Mouse (Mus musculus): Measurements from ENCODE around the gene Sdhb.

The Sdhb gene

DNA sequence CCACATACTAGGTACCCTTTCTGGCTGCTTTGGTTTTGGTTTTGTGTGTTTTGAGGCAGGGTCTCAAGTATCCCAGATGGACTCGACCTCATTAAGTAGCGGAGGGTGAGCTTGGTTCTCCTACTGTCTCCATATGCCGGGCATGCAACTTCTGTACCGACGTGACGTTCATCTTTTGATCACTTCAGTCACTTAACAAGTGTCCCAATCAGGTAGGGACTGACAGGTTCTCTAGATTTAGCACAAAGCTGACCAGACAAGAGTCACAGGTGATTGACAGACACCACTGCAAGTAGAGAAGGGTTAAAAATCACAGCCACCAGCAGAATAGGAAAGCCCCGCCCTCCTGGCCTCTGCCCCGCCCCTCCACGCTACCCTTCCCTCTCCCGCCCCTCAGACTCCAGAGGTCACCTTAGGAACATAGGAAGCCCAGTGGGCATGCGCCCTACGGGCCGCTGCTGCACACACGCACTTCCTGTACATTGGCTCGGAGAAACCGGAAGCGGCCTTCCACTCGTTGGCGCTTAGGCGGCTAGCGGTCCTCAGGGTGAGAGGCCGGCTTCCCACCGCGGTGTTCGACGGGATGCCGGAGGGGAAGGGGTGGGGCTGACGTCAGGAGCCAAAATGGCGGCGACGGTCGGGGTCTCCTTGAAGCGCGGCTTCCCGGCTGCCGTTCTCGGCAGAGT lies at the start of gene Sdhb:
Gene Sdhb (plus strand): TSS at position 423 of the 686 bp plus-strand sequence.
- peak; percentile 99 for DNase-seq (ENCODE audit: inconsistent age in 2 of 2, low spot score in 1 of 2)

DNA sequence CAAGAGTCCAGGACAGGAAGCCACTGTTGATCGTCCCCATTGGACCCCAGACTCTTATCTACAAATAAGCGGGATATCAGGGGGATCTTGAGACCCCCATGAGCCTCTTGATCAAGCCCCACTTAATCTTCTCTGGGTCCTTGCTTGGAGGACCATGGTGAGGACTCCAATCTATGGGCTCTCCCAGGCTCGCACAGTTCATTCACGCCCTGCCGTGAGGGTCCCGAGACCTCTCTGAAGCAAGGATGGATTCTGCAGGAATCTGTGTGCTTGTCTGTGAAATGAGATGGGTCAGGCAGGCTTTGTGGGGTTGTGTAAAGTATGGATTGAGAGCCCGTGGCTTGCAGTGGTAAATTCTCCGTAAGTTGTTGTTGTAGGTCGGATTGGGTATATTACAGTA lies 49.6 kb upstream of the Sdhb start:
- no peak for DNase-seq (ENCODE audit: inconsistent age in 2 of 2, low spot score in 1 of 2)

DNA sequence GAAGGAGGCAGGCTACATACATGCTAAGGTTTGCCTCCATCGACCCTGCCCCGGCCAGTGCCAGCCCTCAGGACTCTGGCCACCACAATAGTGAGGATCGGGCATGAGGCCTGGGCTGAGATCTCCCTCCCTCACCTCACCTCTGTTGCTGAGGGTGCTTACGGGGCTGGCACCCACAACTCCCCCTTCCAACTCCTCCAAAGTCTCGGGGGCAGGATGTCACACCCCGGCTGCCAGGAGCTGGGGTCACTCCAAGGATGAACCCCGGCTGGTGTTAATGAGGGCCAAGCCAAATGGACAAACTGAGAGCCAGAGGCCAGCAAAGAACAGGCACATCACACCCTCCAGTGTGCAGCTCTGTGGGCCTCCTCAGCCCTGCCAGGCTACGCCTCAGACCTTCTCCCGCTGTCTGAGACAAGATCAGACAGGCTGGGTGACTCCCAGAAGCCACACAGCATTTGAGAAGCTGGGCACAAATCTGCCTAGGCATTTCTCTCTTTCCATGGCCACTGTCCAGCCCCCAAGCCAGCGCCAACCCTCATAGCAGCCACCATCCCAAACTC lies 48.7 kb upstream of the Sdhb start:
- no peak for DNase-seq (ENCODE audit: inconsistent age in 2 of 2, low spot score in 1 of 2)

DNA sequence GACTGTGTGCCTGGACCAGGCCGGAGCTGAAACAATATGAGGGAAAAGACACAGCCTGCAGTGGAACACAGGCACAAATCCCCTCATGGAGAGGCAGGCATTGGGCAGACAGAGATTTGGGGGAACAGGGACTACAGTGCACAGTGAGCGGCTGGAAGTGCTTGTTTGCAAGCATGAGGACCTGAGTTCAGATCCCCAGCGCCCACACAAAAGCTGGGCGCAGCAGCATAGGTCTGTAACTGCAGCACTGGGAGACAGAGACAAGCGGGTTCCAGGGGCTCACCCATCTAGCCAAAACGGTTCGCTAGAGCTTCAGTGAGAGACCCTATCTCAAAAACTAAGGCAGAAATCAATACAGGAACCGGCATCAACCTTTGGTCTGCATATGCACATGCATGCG lies 47.4 kb upstream of the Sdhb start:
- DNase-seq (ENCODE audit: inconsistent age in 2 of 2, low spot score in 1 of 2), result peak in 1 of 2 experiments; percentile 2

DNA sequence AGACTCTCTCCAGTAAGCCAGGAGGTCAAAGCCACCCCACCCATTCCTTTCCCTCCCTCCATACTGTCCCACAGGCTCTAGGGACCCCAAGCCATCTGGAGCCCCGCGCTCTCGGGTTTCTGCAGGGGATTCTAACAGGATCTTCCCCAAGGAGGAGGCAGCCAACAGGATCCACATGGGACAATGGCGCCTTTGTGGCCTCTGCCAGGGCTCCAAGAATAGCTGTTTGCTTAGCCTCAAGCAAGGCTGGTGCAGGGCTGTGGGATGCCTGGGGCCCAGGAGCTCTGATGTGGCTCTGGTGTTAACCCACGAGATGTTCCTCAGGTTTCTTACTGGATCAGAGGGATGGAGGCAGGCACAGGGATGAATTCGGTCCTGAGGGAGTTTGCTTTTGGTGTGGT lies 46.3 kb upstream of the Sdhb start:
- no peak for DNase-seq (ENCODE audit: inconsistent age in 2 of 2, low spot score in 1 of 2)

DNA sequence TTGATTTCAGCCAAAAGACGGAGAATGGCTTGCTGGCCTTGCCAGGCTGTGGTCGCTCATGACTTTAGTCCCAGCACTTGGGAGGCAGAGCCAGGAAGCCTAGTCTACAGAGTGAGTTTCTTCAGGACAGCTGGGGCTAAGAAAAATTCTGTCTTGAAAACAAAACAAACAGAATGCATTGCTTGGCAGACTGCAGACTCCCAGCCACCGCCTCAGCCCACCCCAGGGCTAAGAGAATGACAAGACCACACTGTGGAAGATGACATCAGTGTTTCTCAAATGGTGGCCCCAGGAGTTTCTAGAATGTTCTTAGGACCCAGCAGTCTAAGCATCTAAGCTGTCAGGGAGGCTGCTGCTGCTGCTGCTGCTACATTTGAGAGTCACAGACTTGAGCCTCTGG lies 45.8 kb upstream of the Sdhb start:
- no peak for DNase-seq (ENCODE audit: inconsistent age in 2 of 2, low spot score in 1 of 2)

DNA sequence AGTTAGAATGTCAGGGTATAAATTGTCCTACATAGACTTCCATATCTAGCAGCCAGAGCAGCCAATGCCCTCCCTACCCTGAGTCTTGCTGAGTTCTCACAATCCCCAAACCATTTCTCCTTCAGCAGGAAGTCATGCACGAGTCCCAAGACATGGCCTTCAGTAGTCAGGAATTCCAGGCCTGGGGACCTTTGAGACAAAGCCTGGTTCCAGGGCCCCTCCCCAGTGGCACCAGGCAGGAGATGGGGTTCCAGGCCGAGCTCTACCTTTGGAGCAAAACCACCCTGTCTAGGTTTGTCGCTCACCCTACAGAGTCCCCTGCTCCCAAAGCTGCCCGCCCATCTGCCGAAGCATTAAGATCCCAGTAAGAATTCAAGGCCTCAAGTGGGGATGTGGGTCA lies 44.7 kb upstream of the Sdhb start:
- DNase-seq (ENCODE audit: inconsistent age in 2 of 2, low spot score in 1 of 2), result no peak

DNA sequence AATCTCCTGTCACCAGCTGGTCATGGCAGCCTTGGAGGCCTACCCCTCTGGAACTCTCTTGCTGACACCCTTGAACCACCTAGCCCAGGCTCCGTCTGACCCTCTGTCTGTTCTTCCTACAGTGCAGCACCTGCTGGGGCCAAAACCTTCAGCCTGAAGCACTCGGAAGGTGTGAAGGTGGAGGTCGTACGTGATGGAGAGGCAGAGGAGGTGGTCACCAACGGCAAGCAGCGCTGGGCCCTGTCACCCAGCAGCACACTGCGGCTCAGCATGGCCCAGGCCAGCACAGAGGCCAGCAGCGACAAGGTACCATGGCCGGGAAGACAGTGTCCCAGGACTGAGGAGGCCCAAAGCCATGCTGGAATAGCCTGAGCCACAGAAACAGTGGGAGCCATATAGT lies 43.6 kb upstream of the Sdhb start:
- no peak for DNase-seq (ENCODE audit: inconsistent age in 2 of 2, low spot score in 1 of 2)

DNA sequence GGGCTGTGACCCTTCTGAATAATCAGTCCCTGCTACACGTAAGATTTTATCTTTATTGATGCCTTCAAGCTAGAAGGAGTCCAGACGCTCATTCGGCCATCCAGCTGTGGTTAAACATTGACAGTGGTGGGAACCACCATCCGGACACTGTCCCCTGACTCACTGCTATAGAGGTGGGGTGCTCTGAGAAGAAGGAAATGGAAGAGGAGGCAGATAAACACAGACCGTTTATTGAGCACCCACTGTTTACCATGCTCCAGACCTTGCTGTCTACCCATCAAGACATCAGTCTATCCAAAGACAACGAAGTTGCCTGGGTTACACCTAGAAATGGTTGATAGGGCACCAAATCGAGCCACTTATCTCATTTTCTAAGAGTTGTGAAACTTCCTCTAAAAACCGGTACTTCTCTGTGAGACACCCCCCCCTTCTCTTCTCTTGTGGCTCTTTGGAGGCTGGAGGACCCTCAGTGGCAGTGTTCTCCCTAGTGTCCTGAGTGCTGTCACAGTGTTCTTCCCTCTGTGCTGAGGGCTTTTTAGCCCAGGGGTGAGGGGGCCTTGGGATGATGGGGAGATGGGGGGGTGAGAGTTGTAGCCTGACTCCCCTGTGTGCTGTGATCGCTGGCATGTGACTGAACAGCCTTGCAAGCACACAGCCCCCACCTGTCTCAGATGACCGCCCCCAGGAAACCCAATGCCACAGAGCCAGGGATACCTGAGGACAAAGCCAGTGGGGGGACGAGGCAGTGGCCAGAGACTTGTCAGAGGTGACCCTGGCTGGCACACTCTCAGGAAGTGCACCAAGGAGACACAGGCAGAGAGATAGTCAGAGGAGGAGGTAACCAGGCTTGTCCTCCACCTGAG lies 40.8 kb upstream of the Sdhb start:
- DNase-seq (ENCODE audit: inconsistent age in 2 of 2, low spot score in 1 of 2), result no peak

DNA sequence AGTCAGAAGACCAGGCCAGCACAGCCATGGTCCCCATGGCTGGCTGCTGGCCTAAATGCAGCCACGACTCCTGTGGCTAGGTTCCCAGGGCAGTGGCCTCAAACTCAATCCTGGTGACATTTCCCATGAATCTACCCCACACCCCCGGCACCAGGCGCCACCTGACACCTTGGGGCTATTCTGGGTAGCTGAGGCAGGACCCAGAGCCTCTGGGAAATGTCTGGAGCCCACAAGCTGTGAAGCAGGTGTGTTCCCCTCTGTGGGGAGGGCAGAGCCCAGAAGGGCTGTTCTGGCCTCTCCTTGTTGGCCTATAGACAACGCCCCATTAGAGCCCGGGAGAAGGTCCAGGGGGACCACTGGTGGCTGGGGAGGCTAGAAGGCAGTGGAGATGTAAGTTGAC lies 38.5 kb upstream of the Sdhb start:
- no peak for DNase-seq (ENCODE audit: inconsistent age in 2 of 2, low spot score in 1 of 2)

DNA sequence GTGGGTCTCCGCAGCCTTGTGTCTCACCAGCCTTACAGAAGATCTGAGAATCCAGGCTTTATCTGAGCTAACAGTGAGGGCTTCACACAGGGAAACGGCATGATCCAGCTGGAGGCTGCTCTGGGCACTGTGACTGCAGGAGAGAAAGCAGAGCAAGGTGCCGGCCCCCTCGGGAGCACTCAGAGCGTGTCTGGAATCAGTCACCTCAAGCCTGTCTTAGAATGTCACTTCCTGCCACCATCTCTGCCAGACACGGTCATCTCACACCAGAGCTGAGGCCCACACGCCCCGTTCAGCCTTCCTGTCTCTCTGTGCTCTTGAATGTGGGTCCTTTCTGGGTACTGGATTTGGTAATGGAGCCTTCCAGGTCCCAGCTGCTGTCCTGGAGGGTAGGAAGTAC lies 35.4 kb upstream of the Sdhb start:
- DNase-seq (ENCODE audit: inconsistent age in 2 of 2, low spot score in 1 of 2), result peak in 1 of 2 experiments; percentile 17

DNA sequence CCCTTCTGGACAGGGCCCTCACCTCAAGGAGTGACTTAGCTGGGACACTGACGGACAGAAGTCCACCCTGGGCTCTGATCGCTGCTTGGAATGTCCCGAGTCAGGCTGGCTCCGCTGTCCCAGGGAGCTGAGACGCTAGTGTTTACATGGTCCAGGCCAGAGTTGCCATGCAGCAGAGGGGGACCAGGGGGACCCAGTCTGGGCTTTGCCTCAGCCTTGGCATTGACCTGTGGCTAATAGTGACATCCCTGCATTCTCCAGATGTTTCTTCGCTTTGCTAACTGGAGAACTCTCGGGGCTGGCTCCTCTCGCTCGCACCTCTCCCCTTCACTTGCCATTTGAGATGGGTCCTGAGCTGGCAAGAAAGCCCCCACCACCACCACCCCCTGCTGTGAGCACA lies 32.7 kb upstream of the Sdhb start:
- DNase-seq (ENCODE audit: inconsistent age in 2 of 2, low spot score in 1 of 2), result no peak

DNA sequence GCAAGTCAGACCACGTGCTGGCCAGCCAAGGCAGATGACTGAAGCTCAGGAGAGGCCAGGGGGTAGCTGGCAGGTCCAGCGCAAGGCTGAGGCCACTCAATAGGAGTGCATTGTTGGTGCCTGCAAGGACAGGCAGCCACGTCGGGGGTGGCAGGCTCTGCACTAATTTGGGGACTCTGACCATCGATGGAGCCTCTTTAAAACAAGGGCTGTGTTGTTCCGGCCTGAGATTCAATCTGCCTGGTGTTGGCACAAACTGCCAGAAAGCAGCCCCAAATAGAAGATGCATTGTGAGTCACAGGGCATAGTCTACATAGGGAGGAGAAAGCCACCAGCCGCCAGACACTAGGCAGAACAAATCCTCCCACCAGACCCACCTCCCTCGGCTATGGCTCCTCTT lies 31.3 kb upstream of the Sdhb start:
- no peak for DNase-seq (ENCODE audit: inconsistent age in 2 of 2, low spot score in 1 of 2)

DNA sequence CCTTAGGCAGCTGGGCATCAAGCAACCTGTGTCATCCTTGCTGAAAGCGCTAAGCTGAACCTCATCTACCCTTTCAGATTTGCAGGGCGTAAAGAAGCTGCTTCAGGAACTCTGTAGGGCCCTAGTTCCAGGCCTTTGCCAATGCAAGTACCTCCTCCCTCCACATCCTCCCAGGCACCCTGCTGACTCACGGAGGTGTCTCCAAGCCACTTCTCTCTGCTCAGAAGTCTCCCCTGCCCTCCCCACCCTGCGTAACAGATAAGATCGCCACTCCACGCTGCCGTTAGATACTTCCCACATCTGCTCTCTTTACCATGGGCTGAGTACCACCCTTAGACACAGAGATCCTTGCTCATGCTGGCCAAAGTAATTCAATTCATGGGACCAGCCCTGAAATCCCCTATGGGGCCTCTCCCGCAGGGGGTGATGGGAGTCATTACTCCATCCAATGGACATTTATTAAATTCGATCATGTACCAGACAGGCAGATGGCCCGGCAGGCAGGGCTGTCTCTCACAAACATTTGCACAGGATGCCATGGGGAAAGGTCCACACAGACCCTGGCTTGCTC lies 30.0 kb upstream of the Sdhb start:
- peak in 1 of 2 experiments; percentile 48 for DNase-seq (ENCODE audit: inconsistent age in 2 of 2, low spot score in 1 of 2)

DNA sequence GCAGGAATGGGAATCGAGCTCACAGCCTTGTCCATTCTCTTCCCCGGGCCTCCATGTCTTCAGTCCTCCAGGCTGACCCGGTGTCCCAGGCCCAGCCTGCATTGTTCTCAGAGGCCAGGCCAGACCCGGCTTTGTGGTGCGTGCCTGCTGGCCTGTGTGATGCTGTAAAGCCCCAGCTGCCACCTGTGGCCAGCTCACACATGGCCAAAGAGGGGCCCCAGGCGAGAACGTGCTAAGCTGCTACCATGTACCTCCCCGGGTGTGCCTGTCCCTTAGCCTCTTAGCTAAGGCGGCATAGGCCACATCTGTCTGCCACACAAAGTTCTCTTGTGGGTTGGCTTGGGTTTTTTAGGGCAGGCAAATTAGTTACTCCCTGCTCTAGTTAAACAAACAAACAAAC lies 25.4 kb upstream of the Sdhb start:
- DNase-seq (ENCODE audit: inconsistent age in 2 of 2, low spot score in 1 of 2), result no peak

DNA sequence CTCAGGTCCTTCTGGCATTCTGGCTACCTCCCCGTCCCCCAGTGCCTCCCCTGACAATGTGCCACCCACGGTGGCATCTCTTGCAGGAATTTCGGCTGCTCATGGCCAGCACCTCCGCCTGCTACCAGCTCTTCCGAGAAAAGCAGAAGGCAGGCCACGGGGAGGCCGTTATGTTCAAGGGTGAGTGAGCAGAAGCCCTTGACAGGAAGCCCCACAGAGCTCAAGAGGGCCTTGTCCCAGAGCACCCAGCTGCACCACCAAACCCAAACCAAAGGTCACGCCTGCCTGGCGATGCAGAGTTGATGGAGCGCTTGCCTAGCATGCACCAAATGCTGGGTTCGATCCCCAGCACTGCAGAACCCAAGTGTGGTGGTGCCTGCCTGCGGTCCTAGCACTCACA lies 16.6 kb upstream of the Sdhb start:
- peak in 1 of 2 experiments; percentile 27 for DNase-seq (ENCODE audit: inconsistent age in 2 of 2, low spot score in 1 of 2)

DNA sequence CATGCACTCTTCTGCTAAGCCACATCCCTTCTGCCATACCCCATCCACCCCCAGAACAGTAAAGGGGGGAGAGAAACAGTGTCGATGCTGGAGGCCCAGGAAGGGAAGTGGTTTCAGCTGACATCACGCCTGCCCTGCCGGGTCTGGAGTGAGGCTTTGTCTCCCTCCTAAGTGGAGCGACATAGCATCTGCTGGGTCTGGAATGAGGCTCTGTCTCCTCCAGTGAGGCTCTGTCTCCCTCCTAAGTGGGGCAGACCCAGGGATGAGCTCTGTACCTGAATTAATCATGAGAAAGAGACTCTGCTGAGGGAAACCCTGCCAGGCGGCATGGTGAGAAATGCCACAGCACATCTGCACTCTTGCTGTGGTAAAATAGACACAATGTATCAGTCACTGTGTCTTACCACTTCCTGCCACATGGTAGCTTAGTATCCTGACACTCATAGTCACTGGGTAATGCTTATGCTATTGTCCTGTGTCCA lies 16.0 kb upstream of the Sdhb start:
- DNase-seq (ENCODE audit: inconsistent age in 2 of 2, low spot score in 1 of 2), result peak in 1 of 2 experiments; percentile 54

DNA sequence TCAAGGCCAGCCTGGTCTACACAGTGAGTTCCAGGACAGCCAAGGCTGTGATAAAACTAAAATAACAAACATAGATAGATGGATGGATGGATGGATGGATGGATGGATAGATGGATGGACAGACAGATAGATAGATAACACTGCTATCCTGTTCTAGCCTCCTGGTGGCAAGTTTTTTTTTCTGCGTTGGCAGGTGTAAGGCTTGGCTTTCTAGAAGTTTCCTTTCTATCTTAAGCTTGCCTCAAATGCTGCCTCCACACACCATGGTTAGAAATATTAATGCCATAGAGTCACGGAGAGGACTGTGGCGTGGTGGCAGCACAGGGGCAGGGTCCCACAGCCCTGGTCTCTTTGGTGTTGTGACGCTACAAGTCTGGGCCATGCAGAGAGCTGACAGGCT lies 15.4 kb upstream of the Sdhb start:
- DNase-seq (ENCODE audit: inconsistent age in 2 of 2, low spot score in 1 of 2), result no peak

DNA sequence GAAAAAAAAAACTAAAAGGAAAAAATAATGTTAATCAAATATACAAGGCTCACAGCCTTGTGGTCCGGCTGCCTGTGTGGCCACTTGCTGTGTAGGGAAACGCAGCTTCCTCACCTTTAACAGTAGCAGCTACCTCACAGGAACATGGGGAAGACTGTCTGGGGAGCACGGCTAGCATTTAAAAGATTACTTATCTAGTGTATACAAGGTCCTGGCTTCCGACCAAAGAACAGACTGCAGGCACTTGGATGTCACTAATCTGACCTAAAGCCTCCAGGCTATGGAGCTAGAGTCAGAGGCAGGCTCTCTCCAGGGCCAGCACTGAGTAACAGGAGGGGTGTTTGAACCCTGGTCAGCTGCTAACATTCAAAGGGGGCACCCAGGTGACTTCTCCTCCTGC lies 15.0 kb upstream of the Sdhb start:
- no peak for DNase-seq (ENCODE audit: inconsistent age in 2 of 2, low spot score in 1 of 2)

DNA sequence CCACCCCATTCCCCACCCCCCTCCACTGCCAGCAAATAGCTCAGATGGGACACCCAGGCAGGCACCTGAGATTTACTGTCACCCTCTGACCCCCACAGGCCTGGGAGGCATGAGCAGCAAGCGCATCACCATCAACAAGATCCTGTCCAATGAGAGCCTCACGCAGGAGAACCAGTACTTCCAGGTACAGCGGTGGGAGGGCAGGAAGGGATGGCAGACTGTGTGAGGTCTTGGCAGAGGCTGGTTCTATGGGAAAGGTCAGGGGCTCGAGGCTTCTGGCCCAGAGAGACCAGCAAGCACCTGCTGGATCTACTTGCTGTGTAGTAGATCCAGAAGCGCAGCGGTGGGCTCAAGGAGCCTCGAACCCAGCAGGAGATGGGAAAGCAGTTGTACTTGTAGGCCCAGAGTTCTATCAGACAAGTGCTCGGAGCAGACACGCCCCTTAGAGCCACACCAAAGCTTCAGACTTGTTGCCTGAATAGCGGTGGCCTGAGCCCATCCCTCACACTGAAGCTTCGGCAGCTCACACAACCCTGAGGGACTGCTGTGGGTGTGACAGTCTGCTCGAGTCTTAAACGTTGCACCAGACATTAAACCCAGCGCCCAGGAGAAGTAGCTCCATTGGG lies 14.3 kb upstream of the Sdhb start:
- no peak for DNase-seq (ENCODE audit: inconsistent age in 2 of 2, low spot score in 1 of 2)
